9 mouse cellular contexts compared by ENCODE assay signal in the genomic region with DNA sequence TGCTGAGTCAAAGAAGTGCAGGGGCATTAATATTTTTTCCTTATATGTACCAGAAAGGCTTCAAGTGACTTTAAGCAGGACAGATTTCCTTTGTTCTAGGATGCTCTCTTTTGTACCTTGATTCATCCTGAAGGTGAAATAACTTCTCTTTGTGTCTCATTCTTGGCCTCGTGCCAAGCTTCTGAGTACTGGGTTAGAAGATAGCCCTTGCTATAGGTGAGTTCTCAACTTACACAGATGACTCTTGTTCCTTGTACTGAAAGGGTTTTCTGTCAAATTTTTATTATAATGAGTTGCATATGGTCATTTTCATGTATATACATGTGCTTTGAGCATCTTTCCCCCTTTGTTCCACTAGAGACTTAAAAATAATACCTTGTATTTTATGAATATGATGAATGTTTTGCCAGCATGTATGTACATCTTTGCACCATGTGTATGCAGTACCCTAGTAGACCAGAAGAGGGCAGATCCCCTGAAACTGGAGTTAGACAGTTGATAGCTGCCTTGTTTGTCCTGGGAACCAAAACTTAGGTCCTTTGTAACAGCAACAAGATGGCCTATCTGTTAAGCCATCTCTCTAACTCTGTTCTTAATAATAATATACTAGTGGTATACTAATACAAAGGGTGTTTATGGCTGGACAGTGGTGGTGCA. TPM values are rescaled to one million over a fixed set of nuclear protein-coding genes. Genes with fewer than 3 reads are reported as not detected.
A peak's percentile ranks its signal among the peaks of the same experiment; 100 is the strongest.
DNase-seq lines count a peak whose midpoint lies in the region; ATAC-seq lines count a peak whose summit lies in the region.
"Had no signal": no experiment of that assay in that cellular context is flagged by ENCODE, and none has a peak within 500 bp of the region (broad histone marks: within the 10 kb centered on the region; RNA-seq: fewer than 3 reads in every experiment).

No protein-coding gene starts in this region.

- DNase-seq in hindbrain, embryonic 14.5 days (ENCODE audit: low spot score), result peak; percentile 30
- DNase-seq in B cell, adult 2 months, result peak; percentile 64 to 75
- DNase-seq in lung, postnatal 25 days (ENCODE audit: low spot score), result peak; percentile 12
- no peak for DNase-seq in right cerebral cortex, adult 2 months (ENCODE audit: low spot score in 2 of 2)
- DNase-seq in adrenal gland, postnatal 4 days (ENCODE audit: low spot score in 2 of 2), result no peak
- DNase-seq in cerebellum, adult 9-11 months, result no peak

- no peak overlapping the region for H3K9ac ChIP-seq in hindbrain, embryonic 14.5 days
- no peak overlapping the region for H3K9ac ChIP-seq in hindbrain, embryonic 13.5 days
- H3K9ac ChIP-seq: limb, embryonic 12.5 days had no signal

- no peak overlapping the region for H3K4me3 ChIP-seq in hindbrain, embryonic 14.5 days (replicated peaks; ENCODE audit: low read length)
- H3K4me3 ChIP-seq in hindbrain, embryonic 13.5 days, result no peak overlapping the region
- H3K4me3 ChIP-seq: limb, embryonic 12.5 days had no signal

- no peaks in the 10 kb centered on the region for H3K27me3 ChIP-seq in hindbrain, embryonic 14.5 days (ENCODE audit: control insufficient read depth, insufficient read depth, low read length)
- no peaks in the 10 kb centered on the region for H3K27me3 ChIP-seq in hindbrain, embryonic 13.5 days
- H3K27me3 ChIP-seq: limb, embryonic 12.5 days had no signal

- H3K27ac ChIP-seq in hindbrain, embryonic 14.5 days, result no peak overlapping the region
- no peak overlapping the region for H3K27ac ChIP-seq in hindbrain, embryonic 13.5 days
- H3K27ac ChIP-seq: limb, embryonic 12.5 days had no signal

- no peak overlapping the region for H3K4me2 ChIP-seq in hindbrain, embryonic 14.5 days (replicated peaks)
- no peak overlapping the region for H3K4me2 ChIP-seq in hindbrain, embryonic 13.5 days
- H3K4me2 ChIP-seq: limb, embryonic 12.5 days had no signal

- no peak for ATAC-seq in hindbrain, embryonic 14.5 days (ENCODE audit: low FRiP score)
- ATAC-seq in hindbrain, embryonic 13.5 days (ENCODE audit: low FRiP score), result no peak
- ATAC-seq in activated CD4-positive, CD25-positive, alpha-beta regulatory T cell, adult 4 months, result peak; percentile 67

- H3K36me3 ChIP-seq in hindbrain, embryonic 14.5 days (replicated peaks; ENCODE audit: control insufficient read depth, insufficient read depth), result peaks cover 45% of the 10 kb centered on the region
- H3K36me3 ChIP-seq in hindbrain, embryonic 13.5 days, result peaks cover 33% of the 10 kb centered on the region

- H3K9me3 ChIP-seq in hindbrain, embryonic 14.5 days (ENCODE audit: control insufficient read depth, low read length), result no peaks in the 10 kb centered on the region
- no peaks in the 10 kb centered on the region for H3K9me3 ChIP-seq in hindbrain, embryonic 13.5 days
- H3K9me3 ChIP-seq: limb, embryonic 12.5 days had no signal

- 90% methylated on average over 1 of the region's 1 CpGs for WGBS in hindbrain, embryonic 14.5 days
- WGBS in hindbrain, embryonic 13.5 days, result 84% methylated on average over 1 of the region's 1 CpGs

- no peaks in the 10 kb centered on the region for H3K4me1 ChIP-seq in hindbrain, embryonic 14.5 days (replicated peaks; ENCODE audit: control insufficient read depth, insufficient read depth, low read length)
- no peaks in the 10 kb centered on the region for H3K4me1 ChIP-seq in hindbrain, embryonic 13.5 days (replicated peaks)

RNA-seq across cellular contexts. Expression of a gene that starts 10.9 kb away (rescaled TPM):
- polyA plus RNA-seq in hindbrain, embryonic 14.5 days (2014; fragmentation: Nextera tagmentation; extraction: Ambion mirVana), result 18.1 and 20.9 TPM in 2 replicates
- polyA plus RNA-seq in hindbrain, embryonic 13.5 days (2015; fragmentation: Nextera tagmentation; extraction: Ambion mirVana), result 10.3 and 10.6 TPM in 2 replicates
- polyA plus RNA-seq in activated CD4-positive, CD25-positive, alpha-beta regulatory T cell, adult 4 months (2017; shearing (Covaris generic)), result 10 to 100 TPM; 13.1 to 20.5 TPM
- 10 to 100 TPM; 52.8 to 55.6 TPM for total RNA-seq in adrenal gland, postnatal 4 days (2021)

Comparison
In these comparisons a context has a peak if more than half of its experiments do, and no peak if none do; other contexts are left out.
1. DNase-seq: peak in hindbrain, embryonic 14.5 days (single experiment), B cell, adult 2 months (2 of 2) and lung, postnatal 25 days (single experiment); none in right cerebral cortex, adult 2 months (0 of 2), adrenal gland, postnatal 4 days (0 of 2) and cerebellum, adult 9-11 months (single experiment).